Mouse (Mus musculus) lung, adult 2 months (tissue): ENCODE results near the gene Efna4. TPM values are rescaled to one million over a fixed set of nuclear protein-coding genes. Genes with fewer than 3 reads are reported as not detected.
A peak's percentile ranks its signal among the peaks of the same experiment; 100 is the strongest.

Experiments used
- DNase-seq: peaks from one replicate; pipeline ENCODE4 v3.0.0; 2022
- H3K4me1 ChIP-seq: fragments of 200-500 bp; 2 replicates; pipeline ENCODE4 v1.6.1; 2011; ENCODE audit warnings: low read length; ENCODE audit not compliant: control insufficient read depth, insufficient read depth
- H3K4me3 ChIP-seq: fragments of 200-500 bp; replicated peaks from 2 replicates; pipeline ENCODE3; 2011; ENCODE audit warnings: low read depth, mild to moderate bottlenecking, control low read depth, low read length; ENCODE audit errors: extremely low read depth
- CTCF ChIP-seq: fragments of 200-500 bp; IDR thresholded peaks from 2 replicates; pipeline ENCODE4 v1.5.1; 2011; ENCODE audit warnings: mild to moderate bottlenecking, low read length, control low read depth; ENCODE audit not compliant: insufficient read depth
- POLR2A ChIP-seq: fragments of 200-500 bp; IDR thresholded peaks from 2 replicates; pipeline ENCODE4 v1.6.1; 2011; ENCODE audit warnings: low read depth, mild to moderate bottlenecking, control low read depth, low read length, borderline replicate concordance; ENCODE audit errors: extremely low read depth
- WGBS: fragments of 180-500 bp; shearing (Covaris S2); methylation state at CpG from one replicate; pipeline ENCODE4 v1.1.7; 2018; 5-methylcytosine and 5-hydroxymethylcytosine counted together
- polyA plus RNA-seq: library from polyadenylated mRNA; depleted of rRNA; stranded (reverse); fragments of >200 nt; gene quantifications from 2 replicates; pipeline ENCODE4 v1.2.3, GENCODE M21; 2012

The Efna4 gene
- polyA plus RNA-seq, 1 experiment: 9.3 TPM

DNA sequence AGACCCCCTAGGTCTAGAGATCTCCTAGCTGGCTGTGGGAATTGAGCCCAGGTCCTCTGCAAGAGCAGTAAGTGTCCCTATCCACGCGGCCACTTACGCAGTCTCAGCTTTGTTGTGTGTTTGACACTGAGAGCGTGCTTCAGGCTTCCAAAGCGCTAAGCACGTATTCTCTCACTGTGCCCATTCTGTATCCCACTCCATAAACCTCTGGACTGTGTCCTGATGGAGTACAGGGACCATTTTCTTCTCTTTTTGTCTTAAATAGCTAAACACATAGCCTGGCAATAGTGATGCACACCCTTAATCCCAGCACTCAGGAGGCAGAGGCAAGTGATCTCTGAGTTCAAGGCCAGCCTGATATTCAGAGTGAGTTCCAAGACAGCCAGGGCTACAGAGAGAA, 38.9 kb downstream of the Efna4 start:
- TF ChIP-seq CTCF (no peak), POLR2A (no peak)
- 87% methylated on average over 6 of the region's 6 CpGs for WGBS
- Histone ChIP-seq H3K4me1 (peaks cover 6% of the 10 kb centered on the region; the same call in 1 of the 2 replicates), H3K4me3 (no peak overlapping the region)
- no peak for DNase-seq

DNA sequence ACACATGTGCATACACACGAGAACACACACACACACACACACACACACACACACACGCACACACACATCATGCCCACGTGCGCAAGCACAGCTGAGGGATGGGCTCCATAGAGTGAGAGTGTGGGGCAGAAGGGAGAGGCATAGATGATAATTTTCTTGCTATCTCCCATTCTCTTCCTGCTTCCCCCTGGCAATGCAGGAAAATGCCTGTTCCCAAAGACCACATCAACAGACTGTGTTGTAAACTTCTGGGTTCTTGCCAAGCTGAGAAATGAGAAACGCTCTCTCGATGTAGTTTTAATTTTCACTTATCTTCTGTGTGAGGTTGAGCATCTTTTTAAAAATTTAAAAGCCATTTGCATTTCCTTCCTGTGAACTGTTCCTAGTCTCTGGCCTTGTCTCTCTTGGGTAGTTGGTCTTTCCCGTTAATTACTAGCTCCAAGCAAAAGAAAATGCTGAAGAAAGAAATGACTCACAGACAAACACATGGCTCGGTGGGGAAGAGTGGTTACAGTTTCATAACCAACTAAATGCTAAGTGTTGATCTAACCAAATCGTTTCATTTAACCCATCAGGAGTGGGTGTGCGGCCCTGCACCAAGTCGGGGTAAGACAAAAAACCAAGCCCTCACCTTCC, 40.9 kb downstream of the Efna4 start:
- Histone ChIP-seq H3K4me1 (peaks cover 6% of the 10 kb centered on the region; the same call in 1 of the 2 replicates), H3K4me3 (no peak overlapping the region)
- TF ChIP-seq CTCF (no peak), POLR2A (no peak)
- WGBS: 60% methylated on average over 11 of the region's 11 CpGs
- DNase-seq: no peak

DNA sequence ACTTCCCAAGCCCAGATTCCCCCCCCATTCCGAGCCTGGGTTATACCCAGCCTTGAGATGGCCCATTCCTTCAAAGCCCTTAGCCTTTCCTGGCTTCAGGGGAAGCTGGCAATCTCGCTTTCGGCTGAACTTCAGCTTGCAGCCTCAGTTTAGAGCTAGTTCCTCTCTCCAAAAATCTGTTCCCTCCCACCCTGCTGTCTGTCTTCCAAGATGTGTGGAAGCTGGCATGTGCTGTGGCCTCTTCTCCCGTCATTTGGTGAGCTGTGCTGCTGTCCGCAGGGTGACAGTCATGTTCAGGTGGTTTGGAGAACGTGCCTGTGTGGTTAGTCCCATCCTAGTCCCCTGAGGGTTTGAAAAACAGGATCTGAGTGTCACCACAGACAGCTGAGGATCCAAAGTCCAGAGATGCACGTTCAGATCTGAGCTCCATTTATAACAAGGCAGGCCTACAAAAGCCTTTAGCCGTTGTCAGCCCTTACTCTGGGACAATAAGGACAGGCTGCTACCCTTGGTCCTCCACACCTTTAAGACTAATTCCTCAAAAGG, 42.1 kb downstream of the Efna4 start:
- Histone ChIP-seq H3K4me1 (peaks cover 6% of the 10 kb centered on the region; the same call in 1 of the 2 replicates), H3K4me3 (no peak overlapping the region)
- no peak for DNase-seq
- TF ChIP-seq POLR2A (no peak), CTCF (no peak)
- WGBS: 77% methylated on average over 8 of the region's 8 CpGs

DNA sequence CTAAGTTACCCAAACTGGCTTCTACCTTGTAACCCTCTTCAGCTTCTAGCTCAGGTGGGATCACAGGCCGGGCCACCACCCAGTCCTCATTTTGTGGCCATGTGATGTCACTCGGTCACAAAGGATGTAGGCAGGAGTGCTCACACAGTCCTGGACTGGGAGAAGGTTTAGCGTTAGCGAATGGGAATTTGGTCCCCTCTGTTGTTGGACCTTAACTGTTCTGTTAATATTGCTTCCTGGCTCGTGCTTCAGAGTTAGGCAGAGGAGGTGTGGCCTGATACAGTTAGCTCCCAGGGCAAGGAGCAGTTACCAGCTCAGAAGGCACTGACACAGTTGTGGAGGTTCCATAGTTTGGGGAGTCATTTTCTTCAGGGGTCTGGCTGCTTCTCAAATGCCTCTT, 43.6 kb downstream of the Efna4 start:
- no peak for DNase-seq
- no peak for TF ChIP-seq CTCF
- TF ChIP-seq POLR2A: no peak
- Histone ChIP-seq H3K4me1 (peaks cover 2% of the 10 kb centered on the region; the same call in 1 of the 2 replicates), H3K4me3 (no peak overlapping the region)
- 82% methylated on average over 5 of the region's 5 CpGs for WGBS

DNA sequence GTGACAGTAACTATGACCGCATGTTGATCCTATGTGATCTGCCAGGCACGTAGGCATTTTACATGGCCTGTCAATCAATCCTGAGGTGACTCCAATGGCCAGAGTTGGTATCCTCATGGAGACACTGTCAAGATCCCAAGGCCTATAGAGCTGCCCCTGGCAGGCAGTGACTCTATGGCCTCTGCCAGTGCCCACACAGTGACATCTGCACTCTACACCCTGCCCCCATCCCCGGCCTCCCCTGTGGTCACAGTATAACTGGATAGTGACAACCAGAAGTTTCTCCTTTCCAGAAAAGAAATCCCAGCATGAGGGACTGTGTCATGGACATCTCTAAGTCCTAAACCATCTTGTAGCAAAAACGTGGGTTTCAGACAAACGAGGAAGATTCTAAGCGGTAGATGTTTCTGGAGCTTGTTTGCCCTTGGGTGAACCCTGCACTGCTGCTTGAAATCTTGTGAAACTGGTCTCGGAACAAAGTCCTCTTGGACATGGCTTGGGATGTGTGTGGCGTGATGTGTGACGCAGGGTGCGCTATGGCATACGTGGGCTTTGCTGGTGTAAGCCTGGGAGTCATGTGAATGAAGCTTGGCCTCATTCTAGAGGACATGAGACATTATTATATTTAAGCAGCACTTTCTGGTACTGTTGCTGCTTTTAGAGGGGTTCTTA, 44.4 kb downstream of the Efna4 start:
- DNase-seq: no peak
- 87% methylated on average over 11 of the region's 11 CpGs for WGBS
- H3K4me3 ChIP-seq: no peak overlapping the region
- TF ChIP-seq CTCF (no peak), POLR2A (no peak)
- H3K4me1 ChIP-seq: 0 out of 2 replicates have a peak, but pooled peaks cover 2% of the 10 kb centered on the region

DNA sequence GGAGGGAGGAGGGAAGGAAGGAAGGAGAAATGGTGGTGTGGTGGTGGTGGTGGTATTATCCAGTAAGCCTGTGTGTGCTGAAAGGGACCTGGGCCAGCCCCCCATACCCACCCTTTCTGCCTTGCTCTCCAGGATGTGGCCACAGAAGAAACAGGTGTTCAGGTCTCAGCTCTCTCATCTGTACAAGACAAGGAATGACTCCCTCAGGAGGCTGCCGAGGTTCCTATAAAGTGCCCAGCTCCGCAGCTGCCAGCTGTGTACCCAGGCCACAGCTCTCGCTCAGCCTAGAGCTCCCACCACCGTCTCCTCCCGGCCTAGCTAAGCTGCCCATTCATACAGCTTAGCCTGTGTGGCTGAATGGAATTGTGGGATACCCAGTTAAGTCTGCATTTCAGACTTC, 45.5 kb downstream of the Efna4 start:
- H3K4me3 ChIP-seq: no peak overlapping the region
- TF ChIP-seq CTCF: no peak
- 63% methylated on average over 5 of the region's 5 CpGs for WGBS
- DNase-seq: no peak
- H3K4me1 ChIP-seq: 0 out of 2 replicates have a peak, but pooled peaks cover 2% of the 10 kb centered on the region

DNA sequence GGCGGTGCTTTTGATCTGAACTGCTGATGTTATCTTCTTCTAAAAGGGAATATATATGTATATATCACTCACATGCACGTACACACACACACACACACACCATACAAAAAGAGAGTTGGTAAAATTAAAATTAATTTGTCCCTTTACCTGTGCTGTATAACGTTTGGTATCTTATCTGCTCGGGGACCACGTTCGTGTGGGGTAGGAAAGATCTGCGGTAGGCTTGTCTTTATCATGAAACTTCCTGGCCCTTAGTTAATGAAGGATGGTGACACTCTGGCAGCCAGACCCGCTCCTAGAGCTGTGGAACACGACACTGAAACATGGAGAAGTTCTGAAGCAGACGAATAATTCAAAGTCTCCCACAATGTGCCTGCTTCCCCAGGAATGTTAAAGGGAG, 46.0 kb downstream of the Efna4 start:
- 58% methylated on average over 10 of the region's 10 CpGs for WGBS
- no peak for DNase-seq
- Histone ChIP-seq H3K4me3 (no peak overlapping the region), H3K4me1 (peaks cover 2% of the 10 kb centered on the region; the same call in 1 of the 2 replicates)
- TF ChIP-seq POLR2A (no peak), CTCF (no peak)

DNA sequence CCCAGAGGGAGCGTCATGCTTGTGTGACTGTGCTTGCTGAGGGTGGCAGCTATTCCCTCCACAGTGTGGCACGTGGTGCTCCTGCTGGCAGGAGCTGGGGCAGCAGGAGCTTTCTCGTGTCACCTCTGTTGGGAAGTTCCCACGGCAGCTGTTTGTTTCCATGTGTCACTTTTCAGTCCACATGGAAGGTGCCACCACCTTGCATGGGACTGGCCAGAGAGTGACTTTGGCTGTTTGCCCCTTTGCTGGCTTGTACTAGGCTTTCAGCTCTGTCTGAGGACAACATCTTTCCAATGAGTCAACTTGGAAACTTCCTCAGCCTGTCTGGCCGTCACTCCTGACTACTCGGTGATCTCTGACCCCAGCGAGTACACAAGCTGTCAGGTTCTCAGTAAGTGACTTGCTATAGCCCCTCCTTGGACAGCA, 49.3 kb downstream of the Efna4 start:
- Histone ChIP-seq H3K4me3 (no peak overlapping the region), H3K4me1 (no peaks in the 10 kb centered on the region; the same call in 1 of the 2 replicates)
- WGBS: 25% methylated on average over 7 of the region's 7 CpGs
- TF ChIP-seq POLR2A (no peak), CTCF (0 out of 2 replicates have a peak, but pooled peaks have one; percentile 3)
- DNase-seq: no peak

DNA sequence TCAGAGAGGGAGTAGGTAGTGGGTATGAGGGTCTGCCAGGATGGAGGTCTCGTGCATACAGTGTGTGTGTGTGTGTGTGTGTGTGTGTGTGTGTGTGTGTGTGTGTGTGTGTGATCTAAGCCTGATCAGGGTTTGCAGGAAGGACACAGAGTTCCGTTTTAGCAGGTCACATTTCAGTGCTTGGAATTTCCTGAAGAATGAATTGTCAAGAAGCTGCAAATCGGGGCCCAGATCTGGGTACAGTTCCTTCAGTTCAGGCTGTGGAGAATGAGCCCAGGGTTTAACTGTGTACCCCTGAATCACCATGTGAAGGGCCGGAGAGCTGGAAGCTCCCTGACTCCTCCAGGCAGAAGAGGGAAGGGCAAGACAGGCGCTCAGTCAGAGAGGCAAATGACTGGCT, 50.5 kb downstream of the Efna4 start:
- TF ChIP-seq CTCF: no peak
- TF ChIP-seq POLR2A: no peak
- no peak for DNase-seq
- 41% methylated on average over 5 of the region's 5 CpGs for WGBS

More for the DNA sequence above, 50.5 kb downstream of the Efna4 start:
- Histone ChIP-seq H3K4me3 (no peak overlapping the region), H3K4me1 (no peaks in the 10 kb centered on the region; the same call in 1 of the 2 replicates)
